Mouse (Mus musculus): Measurements from ENCODE around the gene Qpct. TPM values are rescaled to one million over a fixed set of nuclear protein-coding genes. Genes with fewer than 3 reads are reported as not detected.
A peak's percentile ranks its signal among the peaks of the same experiment; 100 is the strongest.

The Qpct gene
- polyA plus RNA-seq, 1 experiment from 2014 or later, result 28.8 TPM

DNA sequence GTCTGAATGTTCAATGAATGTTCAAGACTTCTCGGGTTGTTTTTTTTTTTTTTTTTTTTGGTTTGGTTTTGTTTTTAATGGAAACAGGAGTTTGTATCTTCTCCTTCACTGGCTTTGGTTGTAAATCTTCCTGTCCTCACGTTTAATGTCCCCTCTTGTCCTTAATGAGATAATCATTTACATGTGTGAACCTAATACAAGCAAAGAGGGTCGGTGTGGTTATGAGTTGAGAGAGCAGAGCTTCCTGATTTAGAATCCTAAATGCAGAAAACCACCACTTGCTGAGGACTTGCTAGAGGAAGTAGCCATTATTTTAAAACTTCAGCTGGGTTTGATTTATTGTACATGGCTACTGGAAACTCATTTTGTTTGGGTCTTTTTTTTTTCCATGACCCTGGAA, 29.0 kb upstream of the Qpct start:
- H3K4me3 ChIP-seq (ENCODE audit: low read depth, low read length), result no peak overlapping the region
- H3K9me3 ChIP-seq (replicated peaks; ENCODE audit: control insufficient read depth, low read length, poor library complexity, severe bottlenecking), result no peaks in the 10 kb centered on the region
- WGBS, result 65% methylated on average over 3 of the region's 3 CpGs

DNA sequence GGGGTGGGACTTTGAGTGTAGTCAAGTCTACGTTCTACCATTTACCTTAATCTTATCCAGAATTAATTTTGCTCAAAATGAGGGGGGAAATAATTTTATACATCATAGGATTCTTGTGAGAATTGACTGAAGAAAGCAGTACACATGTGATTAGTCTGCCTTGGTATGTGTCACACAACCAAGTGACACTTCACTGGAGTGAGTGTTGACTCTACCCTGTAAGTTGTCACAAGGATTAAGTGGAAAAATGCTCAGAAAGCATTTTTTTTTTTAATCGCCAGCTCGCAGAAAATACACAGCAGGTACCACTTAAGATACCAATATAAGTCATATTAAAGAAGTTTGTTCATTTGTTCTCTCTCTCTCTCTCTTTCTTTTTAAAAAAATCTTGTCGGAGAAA, 27.2 kb upstream of the Qpct start:
- no peak for ATAC-seq
- no peak overlapping the region for H3K9ac ChIP-seq (ENCODE audit: low read depth, low read length)
- H3K4me1 ChIP-seq (ENCODE audit: control insufficient read depth, insufficient read depth, low read length), result peaks cover 3% of the 10 kb centered on the region; the same call in 1 of the 2 replicates
- H3K36me3 ChIP-seq (ENCODE audit: control insufficient read depth, insufficient read depth, low read length), result no peaks in the 10 kb centered on the region
- no peak overlapping the region for H3K4me3 ChIP-seq (ENCODE audit: low read depth, low read length)
- 83% methylated on average over 4 of the region's 4 CpGs for WGBS
- no peaks in the 10 kb centered on the region; the same call in 1 of the 2 replicates for H3K27me3 ChIP-seq (ENCODE audit: control insufficient read depth, insufficient read depth, low read depth, low read length)
- H3K27ac ChIP-seq (ENCODE audit: low read length), result no peak overlapping the region
- H3K4me2 ChIP-seq (ENCODE audit: low read length), result no peak overlapping the region
- no peaks in the 10 kb centered on the region for H3K9me3 ChIP-seq (replicated peaks; ENCODE audit: control insufficient read depth, low read length, poor library complexity, severe bottlenecking)

More for the DNA sequence above, 29.0 kb upstream of the Qpct start:
- no peak overlapping the region for H3K4me2 ChIP-seq (ENCODE audit: low read length)
- no peaks in the 10 kb centered on the region for H3K36me3 ChIP-seq (ENCODE audit: control insufficient read depth, insufficient read depth, low read length)
- H3K27me3 ChIP-seq (ENCODE audit: control insufficient read depth, insufficient read depth, low read depth, low read length), result no peaks in the 10 kb centered on the region; the same call in 1 of the 2 replicates
- ATAC-seq, result no peak
- H3K4me1 ChIP-seq (ENCODE audit: control insufficient read depth, insufficient read depth, low read length), result peaks cover 3% of the 10 kb centered on the region; the same call in 1 of the 2 replicates
- no peak overlapping the region for H3K9ac ChIP-seq (ENCODE audit: low read depth, low read length)
- H3K27ac ChIP-seq (ENCODE audit: low read length), result no peak overlapping the region

DNA sequence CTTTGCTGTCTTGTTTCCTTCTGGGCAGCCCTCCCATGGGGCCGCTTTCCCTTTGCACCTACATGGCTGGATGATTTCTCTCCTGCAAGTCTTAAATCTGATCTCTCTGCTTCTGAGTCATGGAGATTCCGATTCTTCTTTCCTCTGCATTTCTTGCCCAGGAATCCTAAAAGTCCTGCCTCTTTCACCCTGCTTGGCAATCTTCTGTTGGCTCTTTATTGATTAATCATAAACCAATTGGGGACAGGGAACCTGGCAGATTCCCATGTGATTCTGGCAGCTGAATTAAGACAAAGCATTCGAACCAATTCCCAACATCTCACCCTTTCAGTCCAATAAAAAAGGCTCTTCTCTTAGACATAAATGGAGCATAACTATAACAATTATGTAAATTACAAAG, 22.5 kb upstream of the Qpct start:
- Histone ChIP-seq H3K9me3 (replicated peaks; ENCODE audit: control insufficient read depth, low read length, poor library complexity, severe bottlenecking) (no peaks in the 10 kb centered on the region), H3K9ac (ENCODE audit: low read depth, low read length) (no peak overlapping the region), H3K4me1 (ENCODE audit: control insufficient read depth, insufficient read depth, low read length) (no peaks in the 10 kb centered on the region), H3K27me3 (ENCODE audit: control insufficient read depth, insufficient read depth, low read depth, low read length) (no peaks in the 10 kb centered on the region), H3K4me2 (ENCODE audit: low read length) (no peak overlapping the region), H3K27ac (ENCODE audit: low read length) (no peak overlapping the region), H3K4me3 (ENCODE audit: low read depth, low read length) (no peak overlapping the region), H3K36me3 (ENCODE audit: control insufficient read depth, insufficient read depth, low read length) (no peaks in the 10 kb centered on the region)
- WGBS, result 94% methylated on average over 3 of the region's 3 CpGs
- no peak for ATAC-seq

DNA sequence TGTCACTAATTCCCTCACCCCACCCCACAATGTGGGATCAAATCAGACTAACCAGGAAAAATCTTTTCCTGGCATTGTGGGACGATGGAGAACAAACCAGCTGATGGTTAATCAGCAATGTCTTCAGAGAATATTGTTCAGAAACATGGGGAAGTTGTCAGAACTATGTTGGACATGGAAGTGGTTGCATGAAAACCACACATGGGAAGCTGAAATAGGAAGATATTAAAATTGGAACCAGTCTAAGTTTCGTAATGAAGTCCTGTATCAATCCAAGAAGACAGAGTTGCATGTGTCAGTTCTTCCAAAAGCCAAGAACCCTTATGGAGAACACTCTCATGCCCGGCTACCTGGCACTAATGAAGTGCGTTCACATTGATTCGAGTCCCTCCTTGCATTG, 20.1 kb upstream of the Qpct start:
- Histone ChIP-seq H3K4me2 (ENCODE audit: low read length) (no peak overlapping the region), H3K27me3 (ENCODE audit: control insufficient read depth, insufficient read depth, low read depth, low read length) (no peaks in the 10 kb centered on the region), H3K27ac (ENCODE audit: low read length) (no peak overlapping the region), H3K4me1 (ENCODE audit: control insufficient read depth, insufficient read depth, low read length) (no peaks in the 10 kb centered on the region), H3K36me3 (ENCODE audit: control insufficient read depth, insufficient read depth, low read length) (no peaks in the 10 kb centered on the region), H3K9me3 (replicated peaks; ENCODE audit: control insufficient read depth, low read length, poor library complexity, severe bottlenecking) (no peaks in the 10 kb centered on the region), H3K4me3 (ENCODE audit: low read depth, low read length) (no peak overlapping the region), H3K9ac (ENCODE audit: low read depth, low read length) (no peak overlapping the region)
- ATAC-seq, result no peak
- WGBS, result 84% methylated on average over 5 of the region's 5 CpGs

DNA sequence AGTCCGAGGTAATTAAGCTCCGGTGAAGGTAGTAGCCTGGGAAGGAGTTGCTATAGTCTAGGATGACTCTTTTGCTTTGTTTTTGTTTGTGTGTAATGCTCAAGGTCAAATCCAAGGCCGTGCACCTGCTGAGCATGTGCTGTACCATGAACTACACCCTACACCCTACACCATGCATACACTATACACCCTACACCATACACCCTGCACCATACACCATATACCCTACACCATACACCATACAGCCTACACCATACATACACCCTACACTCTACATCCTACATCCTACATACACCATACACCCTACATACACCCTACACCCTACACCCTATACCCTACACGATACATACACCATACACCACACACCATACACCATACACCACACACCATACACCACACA, 18.9 kb upstream of the Qpct start:
- Histone ChIP-seq H3K4me1 (ENCODE audit: control insufficient read depth, insufficient read depth, low read length) (no peaks in the 10 kb centered on the region), H3K4me3 (ENCODE audit: low read depth, low read length) (no peak overlapping the region), H3K9ac (ENCODE audit: low read depth, low read length) (no peak overlapping the region), H3K27ac (ENCODE audit: low read length) (no peak overlapping the region), H3K36me3 (ENCODE audit: control insufficient read depth, insufficient read depth, low read length) (no peaks in the 10 kb centered on the region), H3K4me2 (ENCODE audit: low read length) (no peak overlapping the region), H3K27me3 (ENCODE audit: control insufficient read depth, insufficient read depth, low read depth, low read length) (no peaks in the 10 kb centered on the region), H3K9me3 (replicated peaks; ENCODE audit: control insufficient read depth, low read length, poor library complexity, severe bottlenecking) (no peaks in the 10 kb centered on the region)
- no peak for ATAC-seq
- 84% methylated on average over 4 of the region's 4 CpGs for WGBS

DNA sequence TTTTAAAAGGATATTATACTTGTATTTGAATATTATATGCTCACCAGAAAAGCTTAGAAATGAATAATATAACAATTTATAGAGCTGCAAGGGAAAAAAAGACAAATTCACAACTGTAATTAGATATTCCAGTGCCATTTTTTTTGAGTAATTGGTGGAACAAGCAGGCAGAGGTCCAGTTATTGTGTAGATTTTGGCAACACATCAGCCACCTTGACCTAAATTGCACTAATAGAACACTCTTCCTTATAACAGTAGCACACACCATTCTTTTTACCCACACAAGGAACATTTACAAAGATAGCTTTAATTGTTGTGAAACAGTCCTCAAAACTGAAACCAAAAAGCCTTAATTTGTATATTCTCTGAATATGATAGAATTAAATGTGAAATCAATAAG, 12.0 kb upstream of the Qpct start:
- no peak overlapping the region for H3K4me2 ChIP-seq (ENCODE audit: low read length)
- no peaks in the 10 kb centered on the region for H3K36me3 ChIP-seq (ENCODE audit: control insufficient read depth, insufficient read depth, low read length)
- H3K27ac ChIP-seq (ENCODE audit: low read length), result no peak overlapping the region
- no peak overlapping the region for H3K9ac ChIP-seq (ENCODE audit: low read depth, low read length)
- no peak for ATAC-seq
- no peaks in the 10 kb centered on the region for H3K4me1 ChIP-seq (ENCODE audit: control insufficient read depth, insufficient read depth, low read length)
- no peaks in the 10 kb centered on the region for H3K9me3 ChIP-seq (replicated peaks; ENCODE audit: control insufficient read depth, low read length, poor library complexity, severe bottlenecking)
- no peak overlapping the region for H3K4me3 ChIP-seq (ENCODE audit: low read depth, low read length)
- H3K27me3 ChIP-seq (ENCODE audit: control insufficient read depth, insufficient read depth, low read depth, low read length), result no peaks in the 10 kb centered on the region

DNA sequence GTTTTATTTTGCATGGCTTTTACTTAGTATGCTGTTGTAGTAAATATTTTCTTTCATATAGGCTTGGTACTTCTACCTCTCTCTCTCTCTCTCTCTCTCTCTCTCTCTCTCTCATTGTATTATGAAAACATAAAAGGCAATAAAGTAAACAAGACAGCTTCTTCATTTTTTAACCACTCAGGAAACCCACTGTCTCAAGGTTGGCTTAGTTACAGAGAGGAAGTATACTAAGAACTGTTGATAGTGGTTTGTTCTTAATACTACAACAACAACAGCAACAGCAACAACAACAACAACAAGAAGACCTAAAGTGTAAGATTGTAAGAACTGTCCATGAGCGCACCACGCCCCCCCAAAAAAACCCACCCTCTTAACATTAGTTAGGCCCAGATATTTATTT, 8.0 kb upstream of the Qpct start:
- Histone ChIP-seq H3K4me2 (ENCODE audit: low read length) (no peak overlapping the region), H3K4me1 (ENCODE audit: control insufficient read depth, insufficient read depth, low read length) (no peaks in the 10 kb centered on the region), H3K9me3 (replicated peaks; ENCODE audit: control insufficient read depth, low read length, poor library complexity, severe bottlenecking) (no peaks in the 10 kb centered on the region), H3K9ac (ENCODE audit: low read depth, low read length) (no peak overlapping the region), H3K27me3 (ENCODE audit: control insufficient read depth, insufficient read depth, low read depth, low read length) (no peaks in the 10 kb centered on the region), H3K27ac (ENCODE audit: low read length) (no peak overlapping the region), H3K4me3 (ENCODE audit: low read depth, low read length) (no peak overlapping the region), H3K36me3 (ENCODE audit: control insufficient read depth, insufficient read depth, low read length) (no peaks in the 10 kb centered on the region)
- WGBS, result 98% methylated on average over 2 of the region's 2 CpGs
- no peak for ATAC-seq

DNA sequence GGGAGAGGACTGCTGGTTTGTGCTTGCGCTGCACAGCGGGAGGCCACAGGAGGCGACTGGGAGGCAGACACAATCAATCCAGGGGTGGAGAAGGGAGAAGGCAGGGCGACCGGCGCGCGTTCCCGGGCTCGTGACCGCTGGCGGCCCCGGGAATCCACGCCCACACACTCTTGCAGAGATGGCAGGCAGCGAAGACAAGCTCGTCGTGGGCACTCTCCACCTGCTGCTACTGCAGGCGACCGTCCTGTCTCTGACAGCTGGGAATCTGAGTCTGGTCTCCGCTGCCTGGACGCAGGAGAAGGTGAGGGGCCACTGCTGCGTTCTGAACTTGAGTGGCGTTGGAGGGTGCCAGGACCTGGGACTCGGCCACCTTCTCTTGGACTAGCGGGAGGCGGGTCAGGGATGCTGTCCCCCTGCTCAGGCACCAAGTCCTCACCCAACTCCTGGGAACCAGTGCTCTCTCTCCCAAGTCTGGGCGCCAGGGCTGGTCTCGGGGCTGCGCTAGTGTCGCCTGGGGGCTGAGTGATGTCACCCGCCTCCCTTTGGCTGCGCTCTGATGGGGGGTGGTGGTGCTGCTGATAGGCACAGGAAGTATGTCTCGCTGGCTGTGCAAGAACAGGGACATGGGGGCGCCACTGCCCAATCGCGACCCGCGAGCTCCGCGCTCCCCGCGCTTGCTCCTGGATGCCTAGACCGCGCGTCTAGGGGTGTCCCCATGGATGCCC, 544 bp downstream of the Qpct start:
- peak; percentile 96 for ATAC-seq
- Histone ChIP-seq H3K4me2 (ENCODE audit: low read length) (peak overlapping the region; percentile 81), H3K36me3 (ENCODE audit: control insufficient read depth, insufficient read depth, low read length) (no peaks in the 10 kb centered on the region), H3K4me1 (ENCODE audit: control insufficient read depth, insufficient read depth, low read length) (peaks cover 8% of the 10 kb centered on the region), H3K4me3 (ENCODE audit: low read depth, low read length) (peak overlapping the region; percentile 81), H3K9me3 (replicated peaks; ENCODE audit: control insufficient read depth, low read length, poor library complexity, severe bottlenecking) (no peaks in the 10 kb centered on the region), H3K27ac (ENCODE audit: low read length) (peak overlapping the region; percentile 92), H3K27me3 (ENCODE audit: control insufficient read depth, insufficient read depth, low read depth, low read length) (no peaks in the 10 kb centered on the region), H3K9ac (ENCODE audit: low read depth, low read length) (peak overlapping the region; percentile 86)
- under 1% methylated on average over 45 of the region's 45 CpGs for WGBS

DNA sequence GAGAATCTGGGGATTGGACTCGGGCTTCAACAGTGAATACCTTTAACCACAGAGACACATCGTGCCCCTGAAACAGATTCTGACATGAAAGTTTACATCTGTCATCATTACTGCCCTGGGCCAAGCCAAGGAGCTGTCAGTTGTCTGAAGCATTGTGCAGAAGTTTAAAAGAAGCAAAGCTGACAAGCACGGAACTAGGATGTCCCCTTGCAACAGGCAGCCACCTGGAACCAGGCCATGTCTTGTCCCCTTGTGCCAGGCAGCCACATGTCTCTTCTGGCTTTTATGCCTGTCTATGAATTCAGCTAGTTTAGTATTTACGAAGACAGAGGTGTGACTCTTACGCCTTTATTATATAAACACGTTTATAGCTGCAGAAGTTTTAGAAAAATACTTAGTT, 6.6 kb downstream of the Qpct start:
- Histone ChIP-seq H3K36me3 (ENCODE audit: control insufficient read depth, insufficient read depth, low read length) (no peaks in the 10 kb centered on the region), H3K27me3 (ENCODE audit: control insufficient read depth, insufficient read depth, low read depth, low read length) (no peaks in the 10 kb centered on the region)
- WGBS, result 79% methylated on average over 6 of the region's 6 CpGs

More for the DNA sequence above, 6.6 kb downstream of the Qpct start:
- no peak overlapping the region for H3K9ac ChIP-seq (ENCODE audit: low read depth, low read length)
- no peaks in the 10 kb centered on the region for H3K9me3 ChIP-seq (replicated peaks; ENCODE audit: control insufficient read depth, low read length, poor library complexity, severe bottlenecking)
- H3K4me1 ChIP-seq (ENCODE audit: control insufficient read depth, insufficient read depth, low read length), result peaks cover 4% of the 10 kb centered on the region
- ATAC-seq, result no peak
- H3K4me3 ChIP-seq (ENCODE audit: low read depth, low read length), result no peak overlapping the region
- no peak overlapping the region for H3K27ac ChIP-seq (ENCODE audit: low read length)
- no peak overlapping the region for H3K4me2 ChIP-seq (ENCODE audit: low read length)
